Mouse (Mus musculus): Measurements from ENCODE around the gene Tex12. TPM values are rescaled to one million over a fixed set of nuclear protein-coding genes. Genes with fewer than 3 reads are reported as not detected.

The Tex12 gene
- polyA plus RNA-seq, 1 experiment, result not detected

DNA sequence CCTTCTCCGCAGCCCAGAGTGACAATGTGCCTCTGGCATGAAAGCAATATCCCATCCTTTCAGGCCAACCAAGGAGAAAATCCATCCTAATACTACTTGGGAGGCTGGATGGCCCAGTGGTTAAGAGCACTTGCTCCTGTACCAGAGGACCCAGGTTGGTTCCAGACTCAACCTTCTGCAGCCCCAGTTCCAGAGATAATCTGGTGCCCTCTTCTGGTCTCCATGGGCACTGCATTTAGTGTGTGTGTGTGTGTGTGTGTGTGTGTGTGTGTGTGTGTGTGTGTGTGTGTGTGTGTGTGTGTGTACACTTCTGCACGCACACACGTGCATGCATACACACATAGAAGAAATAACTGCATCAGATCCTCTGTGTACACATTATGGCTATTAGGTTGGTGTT, 32.4 kb upstream of the Tex12 start:
- Histone ChIP-seq H3K9me3 (ENCODE audit: control insufficient read depth, low read length) (no peaks in the 10 kb centered on the region; the same call in 1 of the 2 replicates), H3K27me3 (ENCODE audit: control insufficient read depth) (no peaks in the 10 kb centered on the region), H3K4me1 (ENCODE audit: control insufficient read depth) (peaks cover 1% of the 10 kb centered on the region; the same call in 1 of the 2 replicates), H3K36me3 (ENCODE audit: control insufficient read depth) (peaks cover 41% of the 10 kb centered on the region), H3K4me3 (replicated peaks) (no peak overlapping the region)
- no peak for TF ChIP-seq TAL1 (IDR thresholded peaks at IDR 0.05; ENCODE audit: low read length)
- TF ChIP-seq GATA1 (IDR thresholded peaks at IDR 0.05; ENCODE audit: low read length), result no peak

DNA sequence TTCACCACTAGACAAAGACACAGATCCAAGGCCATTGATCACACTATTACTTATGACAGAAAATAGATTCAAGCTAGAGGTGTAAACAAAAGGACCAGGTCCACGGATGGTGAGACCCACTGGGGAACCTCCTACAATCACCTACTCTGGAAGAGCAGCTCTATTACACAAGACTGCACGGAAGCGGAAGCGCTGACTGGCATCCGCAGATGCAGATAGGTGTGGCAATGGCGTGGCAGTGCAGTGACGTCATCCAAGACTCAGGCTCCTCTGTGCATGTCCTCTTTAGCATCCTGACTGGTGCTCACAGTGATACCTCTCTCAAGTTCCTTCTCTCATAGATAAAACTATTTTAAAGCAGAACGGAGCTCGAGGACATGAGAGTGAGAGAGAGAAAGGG, 31.8 kb upstream of the Tex12 start:
- H3K9me3 ChIP-seq (ENCODE audit: control insufficient read depth, low read length), result no peaks in the 10 kb centered on the region; the same call in 1 of the 2 replicates
- peaks cover 35% of the 10 kb centered on the region for H3K36me3 ChIP-seq (ENCODE audit: control insufficient read depth)
- no peaks in the 10 kb centered on the region for H3K27me3 ChIP-seq (ENCODE audit: control insufficient read depth)

DNA sequence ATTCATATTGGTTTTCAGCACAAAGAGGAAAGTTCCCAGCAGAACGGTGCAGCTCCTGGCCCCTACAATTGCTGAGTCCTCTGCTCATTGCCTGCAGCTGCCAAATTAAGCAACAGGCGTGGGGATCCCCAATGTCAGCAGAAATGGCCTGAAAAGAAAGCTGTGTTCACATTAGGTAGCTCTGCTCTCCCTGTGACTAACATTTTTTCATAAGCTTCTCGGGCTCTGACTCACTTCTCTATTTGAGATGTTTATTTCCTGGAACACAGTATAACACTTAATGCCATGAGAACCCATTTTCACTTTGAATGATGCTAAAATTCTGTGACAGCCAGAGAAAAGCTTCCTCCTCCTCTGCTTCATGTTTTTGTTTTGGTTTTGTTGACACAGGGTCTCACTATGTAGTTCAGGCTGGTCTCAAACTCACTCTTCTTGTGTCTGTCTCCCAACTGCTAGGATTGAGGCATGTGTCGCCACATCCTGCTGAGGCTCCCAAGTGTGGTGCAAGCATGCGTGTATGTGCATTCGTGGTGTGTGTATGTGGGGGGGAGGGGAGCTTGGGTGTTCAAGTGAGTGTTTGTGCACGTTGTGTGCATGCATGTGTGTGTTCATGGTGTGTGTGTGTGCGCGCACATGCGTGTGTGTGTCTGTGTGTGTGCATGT, 29.9 kb upstream of the Tex12 start:
- Histone ChIP-seq H3K4me1 (ENCODE audit: control insufficient read depth) (peaks cover 1% of the 10 kb centered on the region; the same call in 1 of the 2 replicates), H3K27me3 (ENCODE audit: control insufficient read depth) (no peaks in the 10 kb centered on the region), H3K4me3 (replicated peaks) (no peak overlapping the region), H3K36me3 (ENCODE audit: control insufficient read depth) (peaks cover 16% of the 10 kb centered on the region), H3K9me3 (ENCODE audit: control insufficient read depth, low read length) (no peaks in the 10 kb centered on the region)
- no peak for TF ChIP-seq TAL1 (IDR thresholded peaks at IDR 0.05; ENCODE audit: low read length)
- no peak for TF ChIP-seq GATA1 (IDR thresholded peaks at IDR 0.05; ENCODE audit: low read length)

More for the DNA sequence above, 31.8 kb upstream of the Tex12 start:
- no peak overlapping the region for H3K4me3 ChIP-seq (replicated peaks)
- TF ChIP-seq GATA1 (IDR thresholded peaks at IDR 0.05; ENCODE audit: low read length) (no peak), TAL1 (IDR thresholded peaks at IDR 0.05; ENCODE audit: low read length) (no peak)
- H3K4me1 ChIP-seq (ENCODE audit: control insufficient read depth), result peaks cover 1% of the 10 kb centered on the region; the same call in 1 of the 2 replicates

DNA sequence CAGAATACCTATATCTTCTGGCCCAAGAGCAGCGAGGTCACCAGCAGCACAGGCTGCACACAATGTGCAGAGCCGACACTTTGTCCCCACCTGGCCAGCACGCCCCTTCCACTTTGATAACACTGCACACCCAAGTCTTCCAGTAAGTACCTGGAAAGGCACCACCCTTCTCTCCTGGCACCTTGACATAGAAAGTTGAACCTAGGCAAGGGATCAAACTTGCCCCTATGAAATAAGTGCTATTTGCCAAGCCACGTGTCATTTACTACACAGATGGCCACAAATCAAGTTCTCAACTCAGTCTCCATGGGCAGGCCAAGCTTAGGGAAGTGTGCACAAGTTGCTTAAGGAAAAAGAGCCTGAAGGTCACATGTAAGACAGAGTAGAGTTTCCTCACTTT, 25.8 kb upstream of the Tex12 start:
- TF ChIP-seq GATA1 (IDR thresholded peaks at IDR 0.05; ENCODE audit: low read length) (no peak), TAL1 (IDR thresholded peaks at IDR 0.05; ENCODE audit: low read length) (no peak)
- H3K27me3 ChIP-seq (ENCODE audit: control insufficient read depth), result no peaks in the 10 kb centered on the region
- H3K4me3 ChIP-seq (replicated peaks), result no peak overlapping the region
- H3K36me3 ChIP-seq (ENCODE audit: control insufficient read depth), result no peaks in the 10 kb centered on the region
- peaks cover 1% of the 10 kb centered on the region; the same call in 1 of the 2 replicates for H3K4me1 ChIP-seq (ENCODE audit: control insufficient read depth)
- H3K9me3 ChIP-seq (ENCODE audit: control insufficient read depth, low read length), result no peaks in the 10 kb centered on the region

DNA sequence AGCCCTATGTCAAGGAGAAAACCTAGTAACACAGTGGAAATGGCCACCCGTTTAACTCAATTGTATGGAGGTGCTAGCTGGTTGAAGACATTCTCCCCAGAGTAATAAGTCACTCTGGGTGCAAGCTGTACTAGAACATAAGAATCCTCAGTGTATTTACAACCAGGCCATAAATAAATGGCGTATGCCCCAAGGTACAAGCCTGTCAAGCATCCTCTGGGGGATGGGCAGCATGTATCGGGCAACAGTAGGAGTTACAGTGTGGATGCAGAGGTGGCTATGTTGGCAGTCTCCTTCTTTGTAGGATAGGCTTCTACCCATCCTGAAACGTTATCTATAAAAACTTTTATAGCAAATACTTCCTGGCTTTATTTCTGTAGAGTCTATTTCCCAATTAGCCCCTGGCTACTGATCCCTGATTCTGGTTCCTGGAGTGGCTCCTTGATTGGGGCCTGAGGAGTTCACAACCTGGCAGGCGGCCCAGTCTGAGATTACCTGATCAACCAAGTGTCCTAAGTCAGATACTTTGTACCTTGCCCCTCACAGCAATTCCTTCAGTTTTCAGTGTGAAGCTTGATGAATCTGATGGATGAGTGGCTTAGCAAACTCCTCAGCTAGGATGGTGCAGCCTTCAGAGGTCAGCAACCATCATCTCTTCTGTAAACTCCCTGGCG, 24.2 kb upstream of the Tex12 start:
- no peaks in the 10 kb centered on the region for H3K36me3 ChIP-seq (ENCODE audit: control insufficient read depth)
- TF ChIP-seq GATA1 (IDR thresholded peaks at IDR 0.05; ENCODE audit: low read length) (no peak), TAL1 (IDR thresholded peaks at IDR 0.05; ENCODE audit: low read length) (no peak)
- H3K9me3 ChIP-seq (ENCODE audit: control insufficient read depth, low read length), result no peaks in the 10 kb centered on the region
- H3K4me3 ChIP-seq (replicated peaks), result no peak overlapping the region
- H3K27me3 ChIP-seq (ENCODE audit: control insufficient read depth), result no peaks in the 10 kb centered on the region
- no peaks in the 10 kb centered on the region for H3K4me1 ChIP-seq (ENCODE audit: control insufficient read depth)

DNA sequence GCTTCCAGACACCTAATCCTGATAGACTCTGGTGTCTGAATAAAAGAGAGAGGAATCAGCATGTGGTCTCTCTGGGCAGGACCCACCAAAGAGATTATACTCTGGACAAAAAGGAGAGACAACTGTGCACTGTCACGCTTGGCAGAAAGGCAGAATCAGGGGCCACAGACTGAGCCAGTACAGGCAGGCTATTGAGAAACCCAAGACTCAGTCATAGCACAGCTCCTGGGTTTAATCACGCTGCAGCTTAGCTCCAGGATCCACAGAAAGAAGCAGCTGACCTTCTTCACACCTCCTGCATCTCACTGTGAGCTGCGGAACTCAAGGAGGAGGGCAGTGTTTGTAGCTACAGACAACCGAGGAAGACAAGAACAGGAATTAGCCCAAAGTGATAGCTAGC, 19.2 kb upstream of the Tex12 start:
- H3K4me3 ChIP-seq (replicated peaks), result no peak overlapping the region
- no peaks in the 10 kb centered on the region for H3K36me3 ChIP-seq (ENCODE audit: control insufficient read depth)
- no peaks in the 10 kb centered on the region for H3K27me3 ChIP-seq (ENCODE audit: control insufficient read depth)
- no peaks in the 10 kb centered on the region for H3K4me1 ChIP-seq (ENCODE audit: control insufficient read depth)
- TF ChIP-seq TAL1 (IDR thresholded peaks at IDR 0.05; ENCODE audit: low read length) (no peak), GATA1 (IDR thresholded peaks at IDR 0.05; ENCODE audit: low read length) (no peak)
- no peaks in the 10 kb centered on the region for H3K9me3 ChIP-seq (ENCODE audit: control insufficient read depth, low read length)

DNA sequence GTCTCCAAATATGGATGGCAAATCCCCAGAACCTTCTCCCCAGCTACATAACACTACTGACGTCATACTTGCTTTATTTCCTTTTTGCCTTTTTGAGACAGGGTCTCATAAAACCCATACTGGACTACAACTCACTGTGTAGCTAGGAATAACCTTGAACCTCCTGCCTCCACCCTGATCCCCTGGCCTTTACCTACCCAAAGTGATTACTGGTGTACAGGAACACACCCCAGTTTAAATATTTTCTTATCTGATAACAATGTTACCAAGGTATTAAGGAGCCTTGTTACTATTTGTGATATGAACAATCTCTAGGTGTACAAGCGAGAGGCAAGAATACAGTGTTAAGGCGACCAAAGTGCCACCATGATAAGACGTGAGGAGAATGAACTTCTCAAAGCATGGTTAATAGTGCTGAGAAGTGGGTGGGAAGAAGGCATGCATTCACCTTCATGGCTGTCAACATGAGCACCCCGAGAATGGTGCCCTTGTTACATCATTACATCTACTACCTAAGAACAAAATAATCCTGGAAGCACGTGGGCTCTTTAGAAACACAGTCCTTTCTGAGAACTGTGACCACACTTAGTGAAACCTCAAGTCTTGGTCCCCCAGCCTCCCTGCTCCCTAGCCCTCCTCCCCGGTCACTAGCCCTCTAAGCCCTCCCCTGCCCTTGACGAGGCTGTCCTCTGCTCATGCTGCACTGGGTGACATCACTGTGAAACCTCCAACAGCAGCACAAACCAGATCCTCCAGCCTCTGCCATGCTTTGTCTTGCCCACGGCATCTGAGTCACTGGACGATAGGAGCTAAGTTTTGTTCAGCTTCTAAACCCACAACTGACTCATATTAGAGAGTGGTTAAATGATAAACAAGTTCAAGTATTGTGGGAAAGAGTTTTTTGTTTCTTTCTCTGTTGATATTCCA, 8.7 kb upstream of the Tex12 start:
- no peaks in the 10 kb centered on the region for H3K27me3 ChIP-seq (ENCODE audit: control insufficient read depth)
- TF ChIP-seq GATA1 (IDR thresholded peaks at IDR 0.05; ENCODE audit: low read length) (no peak), TAL1 (IDR thresholded peaks at IDR 0.05; ENCODE audit: low read length) (no peak)

DNA sequence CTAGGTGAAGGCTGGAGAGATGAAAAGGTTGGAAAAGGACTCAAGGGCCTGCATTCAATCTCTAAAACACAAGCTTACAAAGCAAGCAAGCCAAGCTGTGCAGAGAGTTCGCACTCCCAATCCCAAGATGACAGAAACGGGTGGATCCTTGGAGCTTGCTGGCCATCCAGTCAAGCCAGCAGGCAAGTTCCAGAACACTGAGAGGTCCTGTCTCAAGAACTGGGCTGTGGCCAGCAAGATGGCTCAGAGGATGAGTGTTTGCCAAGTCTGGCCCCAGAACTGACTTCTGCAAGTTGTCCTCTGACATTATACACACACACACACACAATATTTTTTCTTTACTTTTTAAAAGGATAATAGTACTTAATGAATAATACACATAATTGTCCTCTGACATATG, 6.8 kb upstream of the Tex12 start:
- H3K4me1 ChIP-seq (ENCODE audit: control insufficient read depth), result no peaks in the 10 kb centered on the region
- H3K9me3 ChIP-seq (ENCODE audit: control insufficient read depth, low read length), result no peaks in the 10 kb centered on the region
- H3K36me3 ChIP-seq (ENCODE audit: control insufficient read depth), result no peaks in the 10 kb centered on the region
- H3K27me3 ChIP-seq (ENCODE audit: control insufficient read depth), result no peaks in the 10 kb centered on the region
- no peak overlapping the region for H3K4me3 ChIP-seq (replicated peaks)
- TF ChIP-seq TAL1 (IDR thresholded peaks at IDR 0.05; ENCODE audit: low read length) (no peak), GATA1 (IDR thresholded peaks at IDR 0.05; ENCODE audit: low read length) (no peak)

More for the DNA sequence above, 8.7 kb upstream of the Tex12 start:
- Histone ChIP-seq H3K4me3 (replicated peaks) (no peak overlapping the region), H3K36me3 (ENCODE audit: control insufficient read depth) (no peaks in the 10 kb centered on the region), H3K4me1 (ENCODE audit: control insufficient read depth) (no peaks in the 10 kb centered on the region; the same call in 1 of the 2 replicates), H3K9me3 (ENCODE audit: control insufficient read depth, low read length) (no peaks in the 10 kb centered on the region)

DNA sequence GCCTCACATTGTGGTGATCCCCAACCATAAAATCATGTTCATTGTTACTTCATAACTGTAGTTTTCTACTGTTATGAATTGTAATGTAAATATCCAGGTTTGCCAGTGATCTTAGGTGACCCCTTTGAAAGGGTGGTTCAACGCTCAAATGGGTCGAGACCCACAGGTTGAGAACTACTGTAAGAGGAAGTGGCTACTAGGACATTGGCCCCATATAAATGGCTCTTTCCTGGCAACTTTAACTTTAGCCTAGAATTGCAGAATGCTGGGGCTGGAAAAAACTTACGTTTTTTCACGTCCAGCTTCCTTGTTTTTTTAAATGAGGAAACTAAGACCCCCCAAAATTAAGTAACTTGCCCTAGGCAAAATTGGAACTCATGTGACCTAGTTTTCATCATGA, 6.2 kb upstream of the Tex12 start:
- TF ChIP-seq GATA1 (IDR thresholded peaks at IDR 0.05; ENCODE audit: low read length), result no peak
- no peak for TF ChIP-seq TAL1 (IDR thresholded peaks at IDR 0.05; ENCODE audit: low read length)
- Histone ChIP-seq H3K9me3 (ENCODE audit: control insufficient read depth, low read length) (no peaks in the 10 kb centered on the region), H3K27me3 (ENCODE audit: control insufficient read depth) (no peaks in the 10 kb centered on the region), H3K4me1 (ENCODE audit: control insufficient read depth) (no peaks in the 10 kb centered on the region), H3K36me3 (ENCODE audit: control insufficient read depth) (no peaks in the 10 kb centered on the region), H3K4me3 (replicated peaks) (no peak overlapping the region)
